Mouse (Mus musculus) embryonic facial prominence, embryonic 14.5 days (tissue): Measurements from ENCODE around the gene Samd7. TPM values are rescaled to one million over a fixed set of nuclear protein-coding genes. Genes with fewer than 3 reads are reported as not detected.

Source experiments
- ATAC-seq: fragments of 200-750 bp; cut with Nextera tagmentation; 2 replicates; pipeline ENCODE4 v1.8.0; 2017; ENCODE audit warnings: low read depth, moderate number of reproducible peaks, moderate TSS enrichment
- DNase-seq: peaks from one replicate; pipeline ENCODE4 v3.0.0-alpha.2; 2015; ENCODE audit warnings: low spot score
- H3K27ac ChIP-seq: fragments of 300-500 bp; sonication (generic); replicated peaks from 2 replicates; pipeline ENCODE4 v1.5.1; 2014; ENCODE audit warnings: low read depth, mild to moderate bottlenecking, low read length, moderate library complexity
- H3K27me3 ChIP-seq: fragments of 300-500 bp; sonication (generic); replicated peaks from 2 replicates; pipeline ENCODE4 v1.6.1; 2014; ENCODE audit warnings: low read length; ENCODE audit not compliant: control insufficient read depth, insufficient read depth
- H3K36me3 ChIP-seq: fragments of 300-500 bp; sonication (generic); 2 replicates; pipeline ENCODE4 v1.6.1; 2014; ENCODE audit warnings: low read length, mixed read lengths; ENCODE audit not compliant: control insufficient read depth, insufficient read depth
- H3K4me1 ChIP-seq: fragments of 300-500 bp; sonication (generic); 2 replicates; pipeline ENCODE4 v1.6.1; 2014; ENCODE audit warnings: antibody characterized with exemption, low read length; ENCODE audit not compliant: control insufficient read depth, insufficient read depth
- H3K4me2 ChIP-seq: fragments of 300-500 bp; sonication (generic); 2 replicates; pipeline ENCODE4 v1.6.1; 2014; ENCODE audit warnings: low read depth, mild to moderate bottlenecking, low read length, moderate library complexity, mixed read lengths
- H3K4me3 ChIP-seq: fragments of 300-500 bp; sonication (generic); 2 replicates; pipeline ENCODE4 v1.5.1; 2014; ENCODE audit warnings: low read depth, mild to moderate bottlenecking, low read length
- H3K9ac ChIP-seq: fragments of 300-500 bp; sonication (generic); 2 replicates; pipeline ENCODE4 v1.6.1; 2014; ENCODE audit warnings: low read depth, mild to moderate bottlenecking, low read length, moderate library complexity, mixed read lengths
- H3K9me3 ChIP-seq: fragments of 300-500 bp; sonication (generic); 2 replicates; pipeline ENCODE4 v1.6.1; 2016; ENCODE audit warnings: low read length; ENCODE audit not compliant: control insufficient read depth
- WGBS: fragments of 180-500 bp; shearing (Covaris S2); extraction: QIAGEN DNeasy Blood & Tissue Kit; methylation state at CpG from one replicate; pipeline ENCODE4 v1.1.7; 2014; 5-methylcytosine and 5-hydroxymethylcytosine counted together
- polyA plus RNA-seq: library from polyadenylated mRNA; unstranded; fragments of >200 nt; fragmentation: Nextera tagmentation; extraction: Ambion mirVana; gene quantifications from 2 replicates; pipeline ENCODE4 v1.2.1, GENCODE M21; 2014

Samd7 gene
- polyA plus RNA-seq, 1 experiment from 2014 or later: not detected

DNA sequence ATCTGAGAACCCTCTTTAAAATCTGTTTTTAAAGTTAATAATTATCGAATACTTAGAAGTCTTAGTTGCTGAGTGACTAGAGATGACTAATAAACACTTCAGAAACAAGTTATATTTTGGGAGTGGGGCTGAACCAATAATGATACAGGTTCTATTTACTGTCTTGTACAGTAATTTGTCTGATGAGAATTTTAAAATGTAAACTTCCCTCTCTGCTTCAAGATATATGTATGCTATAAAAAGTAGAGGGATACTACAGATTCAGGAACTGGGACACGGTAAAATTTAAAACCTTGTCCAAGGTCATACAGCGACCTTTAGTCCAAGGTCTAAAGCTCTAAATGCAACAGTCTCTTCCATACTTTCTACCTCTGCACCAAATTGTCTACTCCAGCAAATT lies 56.1 kb downstream of the Samd7 start:
- H3K36me3 ChIP-seq: peaks cover 58% of the 10 kb centered on the region
- no peak overlapping the region for H3K27ac ChIP-seq
- no peak for ATAC-seq
- no peaks in the 10 kb centered on the region for H3K9me3 ChIP-seq
- H3K4me2 ChIP-seq: no peak overlapping the region
- no peak overlapping the region for H3K9ac ChIP-seq
- 94% methylated on average over 3 of the region's 3 CpGs for WGBS
- H3K4me3 ChIP-seq: no peak overlapping the region
- no peaks in the 10 kb centered on the region for H3K4me1 ChIP-seq
- H3K27me3 ChIP-seq: no peaks in the 10 kb centered on the region
- no peak for DNase-seq

GRCm38 (mm10) chr3:30812881-30813280 lies 66.8 kb downstream of the Samd7 start:
- H3K27ac ChIP-seq: no peak overlapping the region
- no peak overlapping the region for H3K4me2 ChIP-seq
- WGBS: 82% methylated on average over 3 of the region's 3 CpGs
- no peaks in the 10 kb centered on the region for H3K9me3 ChIP-seq
- H3K36me3 ChIP-seq: peaks cover 72% of the 10 kb centered on the region
- no peak overlapping the region for H3K4me3 ChIP-seq
- H3K9ac ChIP-seq: no peak overlapping the region
- DNase-seq (no peak), ATAC-seq (no peak)
- H3K27me3 ChIP-seq: no peaks in the 10 kb centered on the region
- H3K4me1 ChIP-seq: no peaks in the 10 kb centered on the region

Other genes with a start within 250 kb of the Samd7 start
- gene Mecom, start 198.3 kb upstream of the Samd7 start, polyA plus RNA-seq: 13.0 and 18.9 TPM in 2 replicates
- gene Actrt3, start 146.4 kb upstream of the Samd7 start, polyA plus RNA-seq: 0.13 TPM in 1 of 2 replicates, not detected in the other
- gene Mynn, start 144.2 kb upstream of the Samd7 start, polyA plus RNA-seq: 29.9 and 33.6 TPM in 2 replicates
- not detected in 2 replicates for gene Lrriq4, start 101.8 kb upstream of the Samd7 start, polyA plus RNA-seq
- gene Lrrc34, start 98.4 kb upstream of the Samd7 start, polyA plus RNA-seq: 1.4 and 5.4 TPM in 2 replicates
- 0.54 and 0.85 TPM in 2 replicates for gene Lrrc31, start 46.5 kb upstream of the Samd7 start, polyA plus RNA-seq
- gene Sec62, start 46.6 kb downstream of the Samd7 start, polyA plus RNA-seq: 94.5 and 106 TPM in 2 replicates
- gene Gpr160, start 109.7 kb downstream of the Samd7 start, polyA plus RNA-seq: 4.5 and 4.6 TPM in 2 replicates
- gene Phc3, start 223.1 kb downstream of the Samd7 start, polyA plus RNA-seq: 6.9 and 7.9 TPM in 2 replicates
- gene Prkci, start 249.5 kb downstream of the Samd7 start, polyA plus RNA-seq: 38.8 and 40.6 TPM in 2 replicates